Mouse (Mus musculus) thymus, postnatal 4 days (tissue): ENCODE results near the gene Dnm2.

Source experiments
- DNase-seq: peaks from one replicate; pipeline ENCODE4 v3.0.0; 2021

Gene Dnm2

DNA sequence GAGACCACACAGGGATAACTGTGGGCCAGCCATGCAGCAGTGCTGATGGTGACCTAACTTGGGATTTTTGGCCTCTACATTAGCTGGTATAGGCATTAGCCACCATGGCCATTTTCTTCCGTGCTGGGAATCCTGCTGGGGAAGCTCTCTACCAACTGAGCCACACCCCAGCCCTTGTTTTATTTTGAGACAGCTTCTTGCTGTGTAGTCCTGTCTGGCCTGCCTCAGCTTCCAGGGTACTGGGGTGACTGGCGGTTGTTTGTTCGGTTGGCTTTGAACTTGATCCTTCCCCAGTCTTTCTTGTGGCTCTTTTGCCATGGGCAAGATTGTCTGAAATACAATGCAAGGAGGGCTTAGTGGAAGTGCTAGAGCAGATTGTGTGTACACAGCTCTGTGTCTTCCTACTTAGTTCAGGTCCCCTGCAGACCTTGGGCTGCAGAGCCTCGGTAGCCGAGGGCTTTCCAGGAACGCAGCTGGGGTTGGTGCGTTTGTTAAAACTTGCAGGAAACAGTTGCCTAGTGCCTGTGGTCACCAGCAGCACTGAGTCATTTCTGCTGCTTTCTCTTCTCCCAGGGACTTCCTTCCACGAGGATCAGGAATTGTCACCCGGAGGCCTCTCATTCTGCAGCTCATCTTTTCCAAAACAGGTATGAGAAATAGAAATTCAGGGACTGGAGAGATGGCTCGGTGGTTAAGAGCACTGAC lies 32.4 kb downstream of the Dnm2 start:
- peak; percentile 41 for DNase-seq

DNA sequence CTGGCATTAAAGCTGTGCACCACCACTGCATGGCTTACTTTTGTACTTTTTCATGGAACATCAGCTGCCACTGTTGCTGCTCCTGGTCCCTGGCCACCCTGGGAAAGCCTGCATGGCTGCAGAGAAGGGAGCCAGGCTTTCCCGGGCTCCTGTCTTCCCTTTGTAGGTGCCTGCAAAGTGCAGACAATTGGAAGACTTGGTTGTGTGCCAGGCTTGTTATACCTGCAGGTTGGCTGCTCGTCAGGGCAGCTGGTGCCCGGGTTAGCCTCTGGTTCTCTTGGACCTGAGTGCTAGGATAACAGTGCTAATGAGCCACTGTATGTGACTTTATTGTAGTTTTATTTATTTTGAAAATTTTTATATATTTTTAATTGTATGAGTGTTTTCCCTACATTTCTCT lies 34.1 kb downstream of the Dnm2 start:
- DNase-seq, result no peak

DNA sequence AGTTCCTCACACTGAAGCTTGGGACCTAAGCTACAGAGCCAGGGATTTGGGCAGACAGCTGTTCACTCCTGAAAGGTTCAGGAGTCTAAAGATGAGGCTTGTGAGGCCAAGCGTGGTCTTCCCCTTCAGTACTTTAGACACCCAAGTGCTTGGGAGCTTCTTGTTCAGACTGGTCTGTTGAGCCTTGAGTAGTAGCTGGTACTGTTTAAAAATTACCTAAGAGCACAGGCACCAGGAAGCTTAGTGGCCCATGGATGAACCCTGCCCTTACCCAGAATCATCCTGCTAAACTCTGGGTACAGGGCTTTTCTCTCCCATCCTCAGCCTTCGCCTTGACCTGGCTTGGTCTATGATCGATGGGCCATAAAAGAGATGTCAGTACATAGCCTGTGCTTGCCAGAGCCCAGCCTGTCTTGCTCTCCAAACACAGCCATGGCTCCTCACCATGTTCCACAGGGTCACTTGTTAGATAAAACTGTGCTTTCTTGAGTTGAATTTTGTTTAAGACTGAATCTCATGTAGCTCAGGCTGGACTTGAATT lies 35.8 kb downstream of the Dnm2 start:
- DNase-seq, result no peak

DNA sequence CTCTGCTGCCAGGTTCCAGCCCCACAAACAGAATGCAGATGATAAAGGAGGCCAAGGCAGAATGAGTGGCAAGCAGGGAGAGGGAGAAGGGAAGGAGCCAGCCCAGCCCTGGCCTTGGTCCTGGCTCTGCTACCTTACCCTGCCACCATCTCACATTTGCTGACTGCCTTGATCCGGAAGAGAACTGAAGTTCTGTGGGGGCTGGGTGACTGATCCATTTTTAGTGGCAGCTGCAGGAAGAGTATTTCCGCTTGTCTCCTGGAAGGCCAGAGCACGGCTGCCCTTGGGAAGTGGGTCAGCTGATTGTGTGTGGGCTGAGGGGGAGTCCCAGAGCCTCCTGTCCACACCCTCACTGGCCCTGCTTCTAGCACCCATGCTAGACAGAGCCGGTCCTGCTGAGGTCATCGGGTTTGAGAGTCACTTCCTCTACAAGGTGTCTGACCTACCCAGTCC lies 38.5 kb downstream of the Dnm2 start:
- no peak for DNase-seq

DNA sequence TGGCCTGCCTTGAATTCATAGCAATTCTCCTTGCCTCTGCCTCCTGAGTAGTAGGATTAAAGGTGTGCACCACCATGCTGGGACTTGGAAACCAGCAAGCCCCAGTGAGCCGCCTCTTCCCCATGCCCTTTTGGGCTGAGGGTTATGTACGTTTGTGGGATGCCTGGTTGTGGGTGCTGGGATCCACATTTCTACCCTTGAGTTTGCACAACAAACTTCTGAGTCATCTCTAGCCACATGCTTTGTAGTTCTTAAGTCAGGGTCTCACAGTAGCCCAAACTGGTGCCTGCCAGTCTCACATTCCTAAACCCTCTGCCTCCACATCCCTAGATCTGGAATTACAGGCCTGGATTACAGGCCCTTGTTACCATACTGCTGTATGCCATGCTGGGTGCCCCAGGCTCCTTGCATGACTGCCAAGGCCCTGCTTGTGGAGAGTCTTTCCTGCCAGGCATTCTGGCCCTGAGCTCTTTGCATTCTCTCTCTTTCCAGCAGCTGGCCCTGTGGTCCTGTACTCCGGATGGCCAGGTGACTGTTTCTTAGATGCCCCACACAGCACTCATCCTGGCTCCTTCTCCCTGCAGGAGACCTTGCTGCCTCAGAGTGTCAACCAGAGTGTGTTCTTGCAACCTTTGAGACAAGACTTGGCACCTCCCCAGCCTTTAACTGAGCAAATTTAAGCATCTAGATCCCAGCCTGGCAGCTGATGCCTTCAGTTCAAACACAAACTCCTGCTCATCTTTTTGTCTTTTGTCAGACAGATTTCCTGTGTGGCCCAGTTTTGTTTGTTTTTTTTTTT lies 39.3 kb downstream of the Dnm2 start:
- DNase-seq, result no peak

DNA sequence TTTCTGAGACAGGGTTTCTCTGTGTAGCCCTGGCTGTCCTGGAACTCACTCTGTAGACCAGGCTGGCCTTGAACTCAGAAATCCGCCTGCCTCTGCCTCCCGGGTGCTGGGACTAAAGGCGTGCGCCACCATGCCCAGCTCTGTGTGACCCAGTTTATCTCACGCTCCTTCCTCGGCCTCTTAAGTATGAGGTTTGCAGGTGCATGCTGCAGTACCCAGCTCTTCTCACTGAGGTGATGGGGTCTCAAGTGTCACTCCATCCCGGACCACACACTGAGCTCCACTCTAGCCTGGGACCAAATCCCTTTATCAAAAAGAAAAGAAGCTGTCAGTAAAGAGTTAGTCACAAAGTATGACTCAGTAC lies 39.8 kb downstream of the Dnm2 start:
- peak; percentile 28 for DNase-seq

DNA sequence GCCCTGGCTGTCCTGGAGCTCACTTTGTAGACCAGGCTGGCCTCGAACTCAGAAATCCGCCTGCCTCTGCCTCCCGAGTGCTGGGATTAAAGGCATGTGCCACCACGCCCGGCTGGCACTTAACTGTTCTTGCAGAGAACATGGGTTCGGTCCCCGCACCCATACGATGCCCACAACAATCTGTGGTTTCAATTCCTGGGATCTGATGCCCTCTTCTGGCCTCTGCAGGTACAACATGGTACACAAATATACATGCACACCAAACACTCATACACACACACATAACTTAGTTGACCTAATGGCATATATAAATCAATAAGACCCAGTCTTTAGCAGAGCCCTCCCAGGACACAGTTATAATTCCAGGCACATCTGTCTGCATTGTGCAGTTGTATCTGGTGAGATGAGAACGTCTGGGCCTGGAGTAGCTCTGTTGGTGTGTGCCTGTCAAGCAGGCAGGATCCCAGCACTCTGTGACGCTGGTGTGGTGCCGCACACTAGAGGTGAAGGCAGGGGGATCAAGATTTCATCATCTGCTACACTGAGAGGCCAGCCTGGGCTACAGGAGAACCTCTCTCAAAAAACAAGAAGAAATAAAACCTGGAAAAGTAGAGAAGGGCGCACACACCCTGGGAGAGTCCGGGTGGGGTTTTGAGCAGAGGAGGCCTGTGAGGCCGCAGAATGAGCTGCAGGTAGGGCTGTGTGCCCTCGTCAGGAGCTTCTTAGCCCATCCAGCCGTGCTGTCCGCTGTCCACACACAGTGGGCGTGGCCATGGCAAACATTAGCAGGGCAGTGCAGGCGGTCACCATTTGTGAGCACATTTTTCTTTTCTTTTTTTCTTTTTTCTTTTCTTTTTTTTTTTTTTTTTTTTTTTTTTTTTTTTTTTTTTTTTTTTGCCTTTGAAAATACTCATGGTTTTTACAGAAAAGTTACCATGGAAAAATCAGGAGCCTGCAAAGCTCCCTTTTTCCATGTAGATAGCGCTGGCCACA lies 44.6 kb downstream of the Dnm2 start:
- peak; percentile 79 for DNase-seq

DNA sequence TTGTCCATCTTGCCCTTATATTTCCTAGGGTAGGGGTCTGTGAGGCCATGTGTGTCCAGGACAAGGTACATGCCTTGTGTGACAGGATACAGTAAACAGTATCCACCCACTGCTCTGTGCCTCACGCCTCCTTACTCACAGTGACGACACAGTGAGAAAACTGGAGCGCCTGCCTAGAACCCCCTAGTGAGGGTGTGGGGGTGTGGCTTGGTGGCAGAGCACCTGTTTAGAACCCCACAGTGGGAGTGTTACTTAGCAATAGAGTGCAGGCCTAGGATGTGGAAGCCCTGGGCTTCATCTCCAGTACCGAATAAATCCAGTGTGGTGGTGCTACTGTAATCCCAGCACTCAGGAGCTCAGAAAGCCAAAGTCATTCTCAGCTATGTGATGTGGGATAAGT lies 48.2 kb downstream of the Dnm2 start:
- DNase-seq, result no peak

DNA sequence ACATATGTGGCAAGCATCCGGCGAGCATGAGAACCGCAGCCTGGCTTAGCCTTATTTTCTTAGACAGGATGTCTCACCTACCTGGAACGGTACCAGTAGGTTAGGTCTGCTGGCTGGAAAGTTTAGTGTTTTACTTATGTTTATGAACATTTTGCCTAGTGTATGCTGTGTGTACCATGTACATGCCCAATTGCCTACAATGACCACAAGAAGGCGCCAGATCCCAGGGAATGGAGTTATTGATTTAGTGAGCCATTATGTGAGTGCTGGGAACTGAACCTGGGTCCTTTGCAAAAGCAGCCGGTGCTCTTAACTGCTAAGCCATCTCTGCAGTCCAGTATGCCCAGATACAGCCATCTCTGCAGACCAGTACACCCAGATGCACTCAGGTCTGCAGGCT lies 53.0 kb downstream of the Dnm2 start:
- DNase-seq, result no peak

DNA sequence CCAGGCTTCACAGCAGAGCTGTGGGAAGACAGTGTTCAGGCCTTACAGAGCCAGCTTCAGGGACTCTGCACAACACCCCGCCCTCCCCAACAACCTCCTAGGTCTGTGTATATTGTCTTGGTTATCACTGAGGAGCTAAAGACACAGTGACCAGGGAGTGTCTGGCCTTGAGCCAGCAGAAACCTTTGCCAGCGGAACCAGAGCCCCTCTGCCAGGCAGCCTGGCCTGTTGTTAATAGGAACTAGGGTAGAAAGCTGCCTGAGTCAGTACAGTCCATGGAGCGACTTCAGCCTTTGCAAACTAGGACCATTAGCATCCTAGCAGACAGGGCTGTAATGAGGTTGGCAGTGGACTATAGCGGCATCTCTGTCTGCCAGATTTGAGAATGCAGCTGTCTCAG lies 59.4 kb downstream of the Dnm2 start:
- no peak for DNase-seq

DNA sequence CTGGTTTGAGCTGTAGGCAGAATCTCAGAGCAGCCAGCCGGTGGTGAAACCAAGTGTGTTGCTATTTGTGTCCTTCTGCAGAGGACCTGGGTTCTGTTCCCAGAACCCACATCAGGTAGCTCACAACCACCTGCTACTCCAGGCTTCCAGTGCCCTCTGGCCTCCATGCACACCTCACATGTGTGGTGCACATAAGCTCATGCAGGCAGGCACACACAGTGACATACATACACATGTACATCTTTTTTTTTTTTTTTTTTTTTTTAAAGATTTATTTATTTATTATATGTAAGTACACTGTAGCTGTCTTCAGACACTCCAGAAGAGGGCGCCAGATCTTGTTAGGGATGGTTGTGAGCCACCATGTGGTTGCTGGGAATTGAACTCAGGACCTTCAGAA lies 63.5 kb downstream of the Dnm2 start:
- peak; percentile 24 for DNase-seq

DNA sequence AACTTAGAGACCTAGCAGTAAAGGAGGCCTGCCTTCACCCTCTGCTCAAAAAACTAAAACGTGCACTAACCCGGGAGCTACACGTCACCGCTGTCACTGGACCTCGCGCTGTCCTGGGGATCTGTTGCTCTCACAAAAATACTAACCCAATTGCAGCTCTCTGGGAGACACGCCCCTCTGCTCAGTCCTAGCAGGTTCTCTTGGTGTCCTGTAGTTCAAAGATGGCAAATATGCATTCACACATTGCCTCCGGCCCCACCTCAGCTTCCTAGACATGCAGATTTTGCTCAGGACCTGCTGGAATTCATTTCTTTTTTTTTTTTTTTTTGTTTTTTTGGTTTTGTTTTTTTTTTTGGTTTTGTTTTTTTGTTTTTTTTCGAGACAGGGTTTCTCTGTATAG lies 66.0 kb downstream of the Dnm2 start:
- DNase-seq, result no peak

DNA sequence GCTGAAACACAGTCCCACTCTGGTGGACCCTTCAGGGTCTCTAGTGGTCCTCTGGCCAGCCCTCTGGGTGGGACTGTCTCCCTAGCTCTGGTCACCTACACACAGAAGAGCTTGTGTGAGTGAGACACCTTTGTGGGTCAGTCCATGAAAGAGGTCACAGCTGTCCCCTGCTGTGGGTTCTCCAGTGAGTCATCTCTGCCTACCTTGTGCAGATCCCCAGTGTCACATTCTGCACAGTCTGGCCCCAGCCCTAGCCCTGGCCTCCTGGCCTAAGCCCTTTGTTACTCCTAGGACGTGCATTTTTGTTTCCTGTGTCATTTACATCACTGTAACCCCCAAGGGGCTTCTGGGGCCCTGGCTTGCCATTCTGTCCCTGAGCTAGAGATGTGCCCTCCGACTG lies 69.2 kb downstream of the Dnm2 start:
- no peak for DNase-seq

DNA sequence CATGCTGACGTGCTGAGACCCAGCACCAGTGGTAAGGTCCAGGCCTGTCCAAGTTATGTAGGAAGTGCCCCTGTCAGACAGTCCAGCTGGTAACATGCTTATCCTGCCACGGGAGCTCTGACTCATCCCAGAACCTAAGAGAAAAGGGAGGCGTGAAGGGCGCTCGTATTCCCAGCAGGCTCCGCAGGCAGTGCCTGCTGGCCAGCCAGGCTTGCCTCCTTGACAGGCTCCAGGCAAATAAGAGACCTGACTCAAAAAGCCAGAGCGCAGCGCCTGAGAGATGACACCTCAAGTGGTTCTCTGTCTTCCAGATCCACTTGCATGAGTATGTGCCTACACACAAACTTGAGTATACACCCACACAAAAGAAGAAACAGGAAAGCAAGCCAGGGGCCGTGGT lies 70.0 kb downstream of the Dnm2 start:
- no peak for DNase-seq

DNA sequence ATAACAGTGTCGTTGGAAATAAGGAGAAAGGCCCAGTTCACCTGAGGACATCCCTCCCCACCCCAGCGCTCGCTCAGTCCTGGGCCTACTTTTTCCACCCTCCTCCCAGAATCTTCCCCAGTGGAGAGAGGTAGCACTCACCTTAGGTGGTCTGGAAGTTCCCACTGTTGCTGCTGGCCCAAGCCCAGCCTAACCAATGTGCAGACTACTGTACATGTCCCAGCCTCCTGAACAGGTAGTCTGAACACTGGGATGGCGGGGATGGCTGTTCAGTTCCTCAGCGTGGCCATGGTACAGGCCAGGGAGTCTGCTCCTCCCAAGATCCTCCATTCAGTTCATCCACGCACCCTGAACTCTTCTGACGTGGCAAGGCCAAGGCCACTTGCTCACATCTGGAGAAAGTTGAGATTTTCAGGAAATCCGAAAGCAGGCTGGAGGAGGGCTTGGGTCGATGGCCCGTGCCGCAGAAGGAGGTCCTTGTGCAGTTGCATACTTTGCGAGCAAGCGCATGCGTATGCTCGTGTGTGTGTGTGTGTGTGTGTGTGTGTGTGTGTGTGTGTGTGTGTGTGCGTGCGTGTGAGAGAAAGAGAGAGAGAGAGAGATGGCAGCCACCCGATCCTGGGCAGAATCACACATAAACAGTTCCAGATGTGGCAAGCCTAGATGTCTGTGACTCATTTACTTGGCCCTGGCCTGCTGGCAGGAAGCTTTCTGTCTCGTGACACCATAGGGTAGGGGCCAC lies 71.8 kb downstream of the Dnm2 start:
- no peak for DNase-seq

DNA sequence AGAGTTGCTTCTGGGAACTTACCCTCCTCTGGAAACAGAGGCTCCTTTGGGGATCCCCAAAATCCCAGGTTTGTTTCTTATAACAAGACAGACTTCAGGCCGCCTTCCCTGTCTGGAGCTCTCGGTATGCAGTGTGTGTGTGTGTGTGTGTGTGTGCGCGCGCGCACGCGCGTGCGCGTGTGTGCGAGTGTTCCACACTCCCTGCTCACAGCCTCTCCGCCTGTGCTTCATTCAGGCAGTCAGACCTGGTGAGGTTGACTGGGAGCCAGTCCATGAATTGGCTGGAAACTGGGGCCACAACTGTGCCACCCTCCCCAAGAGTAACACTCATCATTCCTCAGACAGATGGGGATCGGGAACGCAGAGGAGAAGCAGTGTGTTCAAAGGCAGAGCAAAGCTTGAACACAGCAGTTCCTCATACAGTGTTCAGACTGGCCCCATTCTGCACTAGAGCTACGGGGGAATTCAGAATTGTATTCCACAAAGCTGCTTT lies 72.4 kb downstream of the Dnm2 start:
- DNase-seq, result no peak

DNA sequence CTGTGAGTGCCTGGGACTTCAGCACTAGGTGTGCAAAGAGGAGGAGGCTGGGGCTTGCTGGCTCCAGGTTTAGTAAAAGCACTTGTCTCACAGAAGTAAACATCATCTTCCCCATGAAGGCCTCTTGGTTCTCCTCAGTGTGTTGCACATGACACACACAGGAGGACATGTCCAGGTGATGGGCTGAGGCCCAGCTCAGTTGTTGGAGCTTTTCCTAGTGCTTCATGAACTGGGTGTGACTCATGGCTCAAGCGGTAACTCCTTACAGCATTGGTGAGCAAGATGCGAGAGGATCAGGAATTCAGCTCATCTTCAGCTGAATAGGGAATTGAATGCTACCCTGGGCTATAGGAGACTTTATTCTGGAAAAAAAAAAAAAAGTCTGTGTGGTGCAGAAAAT lies 73.0 kb downstream of the Dnm2 start:
- no peak for DNase-seq

DNA sequence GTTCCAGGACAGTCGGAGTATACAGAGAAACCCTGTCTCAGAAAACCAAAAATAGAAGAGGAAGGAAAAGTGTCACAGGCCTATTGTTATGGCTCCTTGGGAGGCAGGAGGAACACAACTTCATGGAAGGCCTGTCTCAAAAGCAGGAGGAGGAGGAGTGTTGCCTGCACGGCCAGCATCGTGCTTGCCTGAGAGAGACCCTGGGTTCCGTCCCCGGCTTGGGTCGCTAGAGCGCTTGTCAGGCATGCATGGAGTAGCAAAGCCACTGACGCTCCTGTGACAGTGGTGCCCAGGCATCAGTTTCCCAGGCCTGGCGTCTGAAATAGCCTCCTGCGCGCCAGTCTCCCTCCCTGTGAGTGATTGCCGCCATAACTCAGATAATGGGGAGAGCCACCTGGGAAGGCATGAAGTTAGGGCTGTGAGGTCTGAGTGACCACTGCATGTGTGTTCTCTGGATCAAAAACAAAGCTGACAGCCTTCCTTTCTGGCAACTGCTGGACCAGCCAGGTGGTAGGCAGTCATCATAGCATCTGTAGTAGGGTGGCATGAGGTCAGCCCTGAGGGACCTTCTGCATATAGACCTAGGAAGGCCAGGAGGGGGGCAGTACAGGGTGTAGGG lies 73.7 kb downstream of the Dnm2 start:
- DNase-seq, result no peak

DNA sequence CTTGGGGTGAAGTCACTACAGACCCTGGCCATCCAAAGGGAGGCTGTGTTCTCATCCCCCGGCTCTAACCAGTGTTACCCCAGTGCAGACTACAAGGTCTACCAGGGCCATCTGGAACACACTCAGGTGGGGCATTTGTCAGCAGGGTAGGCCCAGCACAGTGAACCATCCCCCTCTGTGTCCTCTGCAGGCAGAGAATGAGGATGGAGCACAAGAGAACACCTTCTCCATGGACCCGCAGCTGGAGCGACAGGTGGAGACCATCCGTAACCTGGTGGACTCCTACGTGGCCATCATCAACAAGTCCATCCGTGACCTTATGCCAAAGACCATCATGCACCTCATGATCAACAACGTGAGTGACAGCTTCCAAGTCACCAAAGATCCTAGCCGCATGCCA lies 78.6 kb downstream of the Dnm2 start:
- no peak for DNase-seq

DNA sequence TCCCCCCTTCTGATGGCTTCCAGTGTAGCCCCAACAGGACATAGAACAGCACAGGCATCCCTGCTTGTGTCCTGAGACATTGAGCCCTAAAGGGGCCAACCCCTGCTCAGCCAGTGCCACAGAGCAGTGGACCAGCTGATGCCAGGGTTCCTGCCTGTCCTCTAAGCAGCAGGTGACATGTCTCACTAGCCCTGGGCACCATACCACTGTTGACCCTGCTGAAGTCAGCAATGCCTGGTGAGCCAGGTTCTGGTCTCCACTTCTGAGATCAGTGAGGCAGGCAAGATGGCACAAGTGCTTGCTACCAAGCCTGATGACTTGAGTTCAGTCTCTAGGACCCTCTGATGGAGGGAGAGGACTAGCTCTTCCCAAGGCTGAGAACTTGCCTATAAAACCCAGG lies 81.1 kb downstream of the Dnm2 start:
- DNase-seq, result no peak

DNA sequence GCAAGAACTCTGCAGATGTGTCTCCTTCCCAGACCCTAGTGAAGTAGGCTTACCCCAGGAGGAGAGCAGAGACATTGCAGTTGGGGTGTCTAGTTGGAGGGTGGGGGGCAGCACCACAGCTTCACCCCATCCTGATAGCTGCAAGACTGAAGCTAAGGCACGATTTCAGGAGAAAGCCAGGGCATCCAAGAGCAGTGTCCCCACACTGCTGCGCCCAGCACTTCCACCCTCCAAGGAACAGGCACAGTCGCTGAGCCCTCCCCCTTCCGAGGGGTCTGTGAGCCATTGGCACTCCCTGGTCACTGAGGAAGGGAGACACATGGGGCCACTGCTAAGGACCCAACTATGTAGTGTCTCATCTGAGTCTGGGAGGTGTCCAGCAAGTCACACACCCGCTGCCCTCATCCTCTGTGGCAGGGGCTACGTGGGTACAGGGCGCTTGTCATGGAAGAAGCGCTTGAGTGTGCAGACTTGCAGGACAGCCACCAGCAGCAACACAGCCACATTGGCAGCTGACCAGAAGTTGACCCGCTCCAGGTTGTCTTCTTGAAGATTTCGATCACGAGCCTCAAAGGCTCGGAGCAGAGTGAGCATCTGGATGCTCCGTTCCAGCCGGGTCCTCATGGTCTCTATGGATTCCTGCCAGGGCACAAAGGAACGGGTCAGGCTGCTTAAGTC lies 83.2 kb downstream of the Dnm2 start:
- peak; percentile 18 for DNase-seq
